Comparison of ENCODE assay signal across 37 mouse cellular contexts in the genomic region with DNA sequence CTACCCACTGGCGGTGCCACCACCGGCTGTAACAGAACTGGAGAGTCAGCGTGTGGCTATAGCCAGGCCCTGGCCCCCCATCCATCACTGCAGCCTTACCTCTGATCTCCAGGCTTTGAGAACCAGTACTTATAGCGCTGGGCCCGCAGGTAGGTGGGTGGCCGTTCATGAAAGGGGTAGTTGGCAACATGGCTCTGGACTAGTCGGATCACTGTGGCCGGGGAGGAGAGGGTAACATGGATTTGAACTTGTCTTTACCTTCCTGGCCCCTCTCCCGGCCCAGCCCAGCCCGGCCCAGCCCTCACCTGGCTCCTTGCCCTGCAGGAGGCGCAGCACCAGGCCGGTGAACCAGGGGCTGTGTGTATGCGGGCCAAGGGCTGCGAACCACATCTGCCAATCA. TPM values are rescaled to one million over a fixed set of nuclear protein-coding genes. Genes with fewer than 3 reads are reported as not detected.
"Had no signal": no experiment of that assay in that cellular context is flagged by ENCODE, and none has a peak within 500 bp of the region (broad histone marks: within the 10 kb centered on the region; RNA-seq: fewer than 3 reads in every experiment).

No protein-coding gene starts in this region.

- ATAC-seq: hindbrain, embryonic 16.5 days; inflammation-experienced regulatory T-cells, adult 6 months; intestine, embryonic 15.5 days; intestine, postnatal 0 days had no signal

- H3K9me3 ChIP-seq: heart, embryonic 10.5 days; heart, embryonic 12.5 days; hindbrain, embryonic 10.5 days; hindbrain, embryonic 12.5 days; intestine, embryonic 15.5 days; limb, embryonic 10.5 days; limb, embryonic 12.5 days; liver, embryonic 13.5 days had no signal

- H3K4me3 ChIP-seq: gastrocnemius, adult 2 months; heart, adult 2 months; heart, embryonic 10.5 days; heart, embryonic 12.5 days; hindbrain, embryonic 10.5 days; hindbrain, embryonic 12.5 days; intestine, embryonic 15.5 days; layer of hippocampus, adult 2 months; left cerebral cortex, adult 2 months; limb, embryonic 10.5 days; limb, embryonic 12.5 days; liver, embryonic 13.5 days had no signal

- DNase-seq: gastrocnemius, adult 2 months; gastrocnemius, postnatal 10 days; gastrocnemius, postnatal 25 days; heart, adult 2 months; heart, postnatal 10 days; heart, postnatal 4 days; kidney, adult 18-20 months; kidney, adult 8-10 months; kidney, postnatal 10 days; kidney, postnatal 25 days; kidney, postnatal 4 days; liver; liver, embryonic 13.5 days had no signal

- H3K4me2 ChIP-seq: heart, embryonic 12.5 days; hindbrain, embryonic 12.5 days; hindbrain, embryonic 14.5 days; intestine, embryonic 15.5 days; limb, embryonic 12.5 days; liver, embryonic 11.5 days; liver, embryonic 13.5 days had no signal

- H3K27me3 ChIP-seq: heart, embryonic 12.5 days; hindbrain, embryonic 12.5 days; intestine, embryonic 15.5 days; limb, embryonic 12.5 days; liver, embryonic 13.5 days had no signal

- H3K9ac ChIP-seq: heart, embryonic 12.5 days; hindbrain, embryonic 12.5 days; hindbrain, embryonic 14.5 days; intestine, embryonic 15.5 days; limb, embryonic 12.5 days; liver, embryonic 13.5 days had no signal

- H3K27ac ChIP-seq: gastrocnemius, adult 2 months; heart, adult 2 months; heart, embryonic 10.5 days; hindbrain, embryonic 10.5 days; hindbrain, embryonic 12.5 days; hindbrain, embryonic 14.5 days; intestine, embryonic 15.5 days; layer of hippocampus, adult 2 months; left cerebral cortex, adult 2 months; limb, embryonic 10.5 days; limb, embryonic 12.5 days; liver, embryonic 13.5 days had no signal

RNA-seq across cellular contexts. Expression of a gene that starts 17.9 kb away (rescaled TPM):
- total RNA-seq: gastrocnemius, adult 2 months; gastrocnemius, postnatal 10 days; gastrocnemius, postnatal 25 days; gastrocnemius, postnatal 4 days; granulocyte monocyte progenitor cell, adult 5-6 weeks; heart, adult 2 months; heart, postnatal 10 days; heart, postnatal 25 days; heart, postnatal 4 days; layer of hippocampus, adult 2 months; layer of hippocampus, postnatal 10 days; layer of hippocampus, postnatal 25 days; left cerebral cortex, adult 2 months; left cerebral cortex, postnatal 14 days; left cerebral cortex, postnatal 36 days had no signal
- polyA plus RNA-seq: heart, adult 2 months; heart, embryonic 10.5 days; heart, embryonic 12.5 days; heart, embryonic 14.5 days; heart, embryonic 16.5 days; hindbrain, embryonic 10.5 days; hindbrain, embryonic 12.5 days; hindbrain, embryonic 14.5 days; hindbrain, embryonic 16.5 days; inflammation-experienced regulatory T-cells, adult 6 months; intestine, postnatal 0 days; limb, embryonic 10.5 days; limb, embryonic 12.5 days; limb, embryonic 14.5 days had no signal
